Mouse (Mus musculus): ENCODE data around the gene Cactin.

GRCm38 (mm10) chr10:81332277-81332676 is 11.4 kb downstream of the Cactin start:
- TF ChIP-seq CTCF (conservative IDR thresholded peaks at IDR 0.05; ENCODE audit: insufficient read depth, insufficient read length, low read depth, low read length) (no peak), POLR2A (IDR thresholded peaks at IDR 0.05; ENCODE audit: low read depth, low read length) (no peak)

Data from kidney, adult 2 months (tissue).